13 mouse cellular contexts compared by ENCODE assay signal in genomic region chr8:84128277-84128676, GRCm38 (mm10). TPM values are rescaled to one million over a fixed set of nuclear protein-coding genes. Genes with fewer than 3 reads are reported as not detected.
DNase-seq lines count a peak whose midpoint lies in the region; ATAC-seq and TF ChIP-seq lines count a peak whose summit lies in the region.
"Had no signal": no experiment of that assay in that cellular context is flagged by ENCODE, and none has a peak within 500 bp of the region (broad histone marks: within the 10 kb centered on the region; RNA-seq: fewer than 3 reads in every experiment).

No protein-coding gene starts in this region.

- no peak for DNase-seq in forebrain, embryonic 10.5 days (ENCODE audit: extremely low spot score, low spot score)
- peak; percentile 21 for DNase-seq in lung, embryonic 14.5 days
- no peak for DNase-seq in lung, adult 18-20 months
- peak; percentile 57 to 58 for DNase-seq in thymus, postnatal 10 days (ENCODE audit: low spot score in 2 of 2)
- DNase-seq in urinary bladder, adult 2 months (ENCODE audit: low spot score), result no peak
- DNase-seq in c-Kit-positive CD71-positive TER-119-positive erythroid progenitor cells, embryonic 14.5 days (ENCODE audit: low spot score), result no peak
- DNase-seq: cerebellum, postnatal 10 days; heart, postnatal 10 days had no signal

- H3K4me1 ChIP-seq in forebrain, embryonic 16.5 days (replicated peaks; ENCODE audit: control insufficient read depth, insufficient read depth, low read length), result no peaks in the 10 kb centered on the region
- peaks cover 19% of the 10 kb centered on the region for H3K4me1 ChIP-seq in forebrain, embryonic 10.5 days
- H3K4me1 ChIP-seq in lung, embryonic 14.5 days (ENCODE audit: insufficient read depth), result 0 out of 2 replicates have a peak, but pooled peaks cover 4% of the 10 kb centered on the region
- no peaks in the 10 kb centered on the region; the same call in 1 of the 2 replicates for H3K4me1 ChIP-seq in bone marrow, adult 2 months (ENCODE audit: control insufficient read depth, insufficient read depth, low read length)

- H3K4me2 ChIP-seq in forebrain, embryonic 16.5 days (ENCODE audit: low read length), result no peak overlapping the region
- no peak overlapping the region for H3K4me2 ChIP-seq in lung, embryonic 14.5 days
- H3K4me2 ChIP-seq: intestine, embryonic 15.5 days had no signal

- 70% methylated on average over 8 of the region's 8 CpGs for WGBS in forebrain, embryonic 16.5 days
- WGBS in forebrain, embryonic 10.5 days, result 78% methylated on average over 8 of the region's 8 CpGs
- WGBS in lung, embryonic 14.5 days, result 44% methylated on average over 8 of the region's 8 CpGs
- 54% methylated on average over 8 of the region's 8 CpGs for WGBS in bone marrow, adult 2 months

- H3K27ac ChIP-seq in forebrain, embryonic 16.5 days (ENCODE audit: low read length), result no peak overlapping the region
- no peak overlapping the region for H3K27ac ChIP-seq in forebrain, embryonic 10.5 days
- no peak overlapping the region for H3K27ac ChIP-seq in lung, embryonic 14.5 days (ENCODE audit: low read depth)
- H3K27ac ChIP-seq in bone marrow, adult 2 months (ENCODE audit: control insufficient read depth, insufficient read depth, low read depth, low read length, poor library complexity), result no peak overlapping the region
- H3K27ac ChIP-seq: intestine, embryonic 15.5 days; macrophage had no signal

- TF ChIP-seq CTCF in lung, embryonic 14.5 days (IDR thresholded peaks at IDR 0.05; ENCODE audit: low read depth), result peak; percentile 10; the same call in 1 of the 2 replicates
- peak; percentile 18; the same call in 1 of the 2 replicates for TF ChIP-seq CTCF in bone marrow, adult 2 months (IDR thresholded peaks at IDR 0.05; ENCODE audit: control insufficient read depth, insufficient read depth, low read length)

- peaks cover 3% of the 10 kb centered on the region for H3K36me3 ChIP-seq in forebrain, embryonic 16.5 days (ENCODE audit: control insufficient read depth, insufficient read depth)
- peaks cover 18% of the 10 kb centered on the region for H3K36me3 ChIP-seq in forebrain, embryonic 10.5 days (replicated peaks)
- H3K36me3 ChIP-seq in lung, embryonic 14.5 days (ENCODE audit: insufficient read depth), result peaks cover 17% of the 10 kb centered on the region

- H3K9me3 ChIP-seq in forebrain, embryonic 16.5 days (ENCODE audit: control insufficient read depth, low read length), result no peaks in the 10 kb centered on the region
- no peaks in the 10 kb centered on the region for H3K9me3 ChIP-seq in forebrain, embryonic 10.5 days
- H3K9me3 ChIP-seq in lung, embryonic 14.5 days (ENCODE audit: low read depth, low read length), result no peaks in the 10 kb centered on the region
- H3K9me3 ChIP-seq: intestine, embryonic 15.5 days; limb, embryonic 15.5 days had no signal

- H3K27me3 ChIP-seq in forebrain, embryonic 16.5 days (replicated peaks; ENCODE audit: control insufficient read depth, insufficient read depth, low read length), result no peaks in the 10 kb centered on the region
- peaks cover 6% of the 10 kb centered on the region; the same call in 1 of the 2 replicates for H3K27me3 ChIP-seq in forebrain, embryonic 10.5 days (ENCODE audit: poor library complexity, severe bottlenecking)
- H3K27me3 ChIP-seq in lung, embryonic 14.5 days (ENCODE audit: insufficient read depth, low read length), result no peaks in the 10 kb centered on the region
- H3K27me3 ChIP-seq: intestine, embryonic 15.5 days; limb, embryonic 15.5 days had no signal

- H3K4me3 ChIP-seq in forebrain, embryonic 16.5 days (replicated peaks; ENCODE audit: low read length), result no peak overlapping the region
- no peak overlapping the region for H3K4me3 ChIP-seq in forebrain, embryonic 10.5 days
- H3K4me3 ChIP-seq in lung, embryonic 14.5 days (ENCODE audit: low read depth, low read length), result no peak overlapping the region
- H3K4me3 ChIP-seq in bone marrow, adult 2 months (replicated peaks; ENCODE audit: control insufficient read depth, low read depth, low read length), result no peak overlapping the region
- H3K4me3 ChIP-seq: intestine, embryonic 15.5 days; limb, embryonic 15.5 days had no signal

- no peak for TF ChIP-seq POLR2A in bone marrow, adult 2 months (IDR thresholded peaks at IDR 0.05; ENCODE audit: borderline replicate concordance, control insufficient read depth, low read depth, low read length)

- ATAC-seq in forebrain, embryonic 16.5 days, result 0 out of 2 replicates have a peak, but pooled peaks have one; percentile 19
- ATAC-seq in lung, embryonic 14.5 days (ENCODE audit: insufficient read depth), result no peak
- ATAC-seq: intestine, embryonic 15.5 days had no signal

- no peak overlapping the region for H3K9ac ChIP-seq in forebrain, embryonic 16.5 days (replicated peaks; ENCODE audit: low read depth, low read length)
- no peak overlapping the region for H3K9ac ChIP-seq in lung, embryonic 14.5 days
- H3K9ac ChIP-seq: intestine, embryonic 15.5 days; limb, embryonic 15.5 days had no signal

RNA-seq across cellular contexts. Expression of gene Podnl1, which starts 2.5 kb away (rescaled TPM):
- polyA plus RNA-seq in forebrain, embryonic 16.5 days (2015; fragmentation: Nextera tagmentation; extraction: Ambion mirVana), result 0.31 and 0.38 TPM in 2 replicates
- 0.14 and 0.17 TPM in 2 replicates for polyA plus RNA-seq in forebrain, embryonic 10.5 days (2016; fragmentation: Nextera tagmentation; extraction: Ambion mirVana)
- polyA plus RNA-seq in lung, embryonic 14.5 days (2014; fragmentation: Nextera tagmentation; extraction: Ambion mirVana), result 0.22 and 0.34 TPM in 2 replicates
- polyA plus RNA-seq in bone marrow, adult 2 months (2011; ENCODE audit: insufficient read depth, insufficient read length, low replicate concordance, missing spikeins), result 5.8 and 7.6 TPM in 2 replicates
- 0.66 and 1.1 TPM in 2 replicates for polyA plus RNA-seq in urinary bladder, adult 2 months (2012; rRNA removed)
- polyA plus RNA-seq: macrophage had no signal

RNA-seq across cellular contexts. Expression of gene Cc2d1a, which starts 19.5 kb away (rescaled TPM):
- polyA plus RNA-seq in forebrain, embryonic 16.5 days (2015; fragmentation: Nextera tagmentation; extraction: Ambion mirVana), result 35.4 and 43.8 TPM in 2 replicates
- polyA plus RNA-seq in forebrain, embryonic 10.5 days (2016; fragmentation: Nextera tagmentation; extraction: Ambion mirVana), result 17.3 and 20.8 TPM in 2 replicates
- 17.3 and 23.6 TPM in 2 replicates for polyA plus RNA-seq in lung, embryonic 14.5 days (2014; fragmentation: Nextera tagmentation; extraction: Ambion mirVana)
- polyA plus RNA-seq in bone marrow, adult 2 months (2011; ENCODE audit: insufficient read depth, insufficient read length, low replicate concordance, missing spikeins), result 10.9 and 18.5 TPM in 2 replicates
- 18.5 and 22.3 TPM in 2 replicates for polyA plus RNA-seq in urinary bladder, adult 2 months (2012; rRNA removed)

RNA-seq across cellular contexts. Expression of gene 4930432K21Rik, which starts 19.5 kb away (rescaled TPM):
- 2.6 and 3.5 TPM in 2 replicates for polyA plus RNA-seq in forebrain, embryonic 16.5 days (2015; fragmentation: Nextera tagmentation; extraction: Ambion mirVana)
- polyA plus RNA-seq in forebrain, embryonic 10.5 days (2016; fragmentation: Nextera tagmentation; extraction: Ambion mirVana), result 1.9 and 2.4 TPM in 2 replicates
- polyA plus RNA-seq in lung, embryonic 14.5 days (2014; fragmentation: Nextera tagmentation; extraction: Ambion mirVana), result 0.66 and 0.99 TPM in 2 replicates
- not detected in 2 replicates for polyA plus RNA-seq in bone marrow, adult 2 months (2011; ENCODE audit: insufficient read depth, insufficient read length, low replicate concordance, missing spikeins)
- 0.62 and 0.74 TPM in 2 replicates for polyA plus RNA-seq in urinary bladder, adult 2 months (2012; rRNA removed)

RNA-seq across cellular contexts. Expression of gene Dcaf15, which starts 23.7 kb away (rescaled TPM):
- polyA plus RNA-seq in forebrain, embryonic 16.5 days (2015; fragmentation: Nextera tagmentation; extraction: Ambion mirVana), result 16.0 and 20.6 TPM in 2 replicates
- polyA plus RNA-seq in forebrain, embryonic 10.5 days (2016; fragmentation: Nextera tagmentation; extraction: Ambion mirVana), result 17.0 and 18.5 TPM in 2 replicates
- polyA plus RNA-seq in lung, embryonic 14.5 days (2014; fragmentation: Nextera tagmentation; extraction: Ambion mirVana), result 9.5 and 10.8 TPM in 2 replicates
- 23.1 and 44.6 TPM in 2 replicates for polyA plus RNA-seq in bone marrow, adult 2 months (2011; ENCODE audit: insufficient read depth, insufficient read length, low replicate concordance, missing spikeins)
- polyA plus RNA-seq in urinary bladder, adult 2 months (2012; rRNA removed), result 20.4 and 26.6 TPM in 2 replicates

RNA-seq across cellular contexts. Expression of gene Nanos3, which starts 56.7 kb away (rescaled TPM):
- 3.2 and 4.7 TPM in 2 replicates for polyA plus RNA-seq in forebrain, embryonic 16.5 days (2015; fragmentation: Nextera tagmentation; extraction: Ambion mirVana)
- 2.6 and 3.7 TPM in 2 replicates for polyA plus RNA-seq in forebrain, embryonic 10.5 days (2016; fragmentation: Nextera tagmentation; extraction: Ambion mirVana)
- polyA plus RNA-seq in lung, embryonic 14.5 days (2014; fragmentation: Nextera tagmentation; extraction: Ambion mirVana), result 2.8 and 4.2 TPM in 2 replicates
- polyA plus RNA-seq in bone marrow, adult 2 months (2011; ENCODE audit: insufficient read depth, insufficient read length, low replicate concordance, missing spikeins), result 3.0 TPM in 1 of 2 replicates, not detected in the other
- 0.13 TPM in 1 of 2 replicates, not detected in the other for polyA plus RNA-seq in urinary bladder, adult 2 months (2012; rRNA removed)
- polyA plus RNA-seq: macrophage had no signal

Comparison
In these comparisons a context has a peak if more than half of its experiments do, and no peak if none do; other contexts are left out.
1. DNase-seq: peak in lung, embryonic 14.5 days (single experiment) and thymus, postnatal 10 days (2 of 2); none in forebrain, embryonic 10.5 days (single experiment), lung, adult 18-20 months (0 of 2), urinary bladder, adult 2 months (single experiment) and c-Kit-positive CD71-positive TER-119-positive erythroid progenitor cells, embryonic 14.5 days (single experiment).